Mouse (Mus musculus) forebrain, embryonic 11.5 days (tissue): ENCODE results near the gene Fap. TPM values are rescaled to one million over a fixed set of nuclear protein-coding genes. Genes with fewer than 3 reads are reported as not detected.

Source experiments
- ATAC-seq: fragments of 200-750 bp; cut with Nextera tagmentation; replicated peaks from 2 replicates; pipeline ENCODE4 v1.8.0; 2017; ENCODE audit warnings: moderate TSS enrichment; ENCODE audit not compliant: low FRiP score
- DNase-seq: peaks from one replicate; pipeline ENCODE4 v3.0.0-alpha.2; 2017; ENCODE audit warnings: low spot score
- H3K27ac ChIP-seq: fragments of 300-500 bp; sonication (generic); 2 replicates; pipeline ENCODE4 v1.5.1; 2014; ENCODE audit warnings: low read depth, low read length
- H3K27me3 ChIP-seq: fragments of 300-500 bp; sonication (generic); 2 replicates; pipeline ENCODE4 v1.6.1; 2014; ENCODE audit warnings: mild to moderate bottlenecking, low read length, mixed read lengths; ENCODE audit not compliant: control insufficient read depth, insufficient read depth
- H3K36me3 ChIP-seq: fragments of 300-500 bp; sonication (generic); 2 replicates; pipeline ENCODE4 v1.6.1; 2014; ENCODE audit warnings: mild to moderate bottlenecking, low read length, moderate library complexity, mixed read lengths; ENCODE audit not compliant: control insufficient read depth, insufficient read depth
- H3K4me1 ChIP-seq: fragments of 300-500 bp; sonication (generic); replicated peaks from 2 replicates; pipeline ENCODE4 v1.6.1; 2014; ENCODE audit warnings: low read length, mixed read lengths; ENCODE audit not compliant: control insufficient read depth, insufficient read depth
- H3K4me2 ChIP-seq: fragments of 300-500 bp; sonication (generic); 2 replicates; pipeline ENCODE4 v1.6.1; 2014; ENCODE audit warnings: low read depth, mild to moderate bottlenecking, low read length, moderate library complexity, mixed read lengths; ENCODE audit not compliant: severe bottlenecking
- H3K4me3 ChIP-seq: fragments of 300-500 bp; sonication (generic); 2 replicates; pipeline ENCODE4 v1.5.1; 2014; ENCODE audit warnings: low read depth, low read length
- H3K9ac ChIP-seq: fragments of 300-500 bp; sonication (generic); 2 replicates; pipeline ENCODE4 v1.6.1; 2014; ENCODE audit warnings: low read length
- H3K9me3 ChIP-seq: fragments of 300-500 bp; sonication (generic); 2 replicates; pipeline ENCODE4 v1.6.1; 2016; ENCODE audit warnings: low read length, mixed read lengths; ENCODE audit not compliant: control insufficient read depth
- WGBS: fragments of 180-500 bp; shearing (Covaris S2); extraction: QIAGEN DNeasy Blood & Tissue Kit; methylation state at CpG from one replicate; pipeline ENCODE4 v1.1.7; 2014; 5-methylcytosine and 5-hydroxymethylcytosine counted together
- polyA plus RNA-seq: library from polyadenylated mRNA; unstranded; fragments of >200 nt; fragmentation: Nextera tagmentation; extraction: Ambion mirVana; gene quantifications from 2 replicates; pipeline ENCODE4 v1.2.1, GENCODE M21; 2014

Fap gene
- polyA plus RNA-seq, result 3.5 and 3.9 TPM in 2 replicates

- 82% methylated on average over 12 of the region's 12 CpGs for WGBS
- Histone ChIP-seq H3K4me2 (0 out of 2 replicates have a peak within 1 kb of the TSS, but pooled peaks have one; percentile 5), H3K4me1 (no peaks in the 10 kb centered on the region), H3K27me3 (no peaks in the 10 kb centered on the region), H3K9me3 (no peaks in the 10 kb centered on the region), H3K9ac (no peak within 1 kb of the TSS), H3K4me3 (no peak within 1 kb of the TSS), H3K27ac (0 out of 2 replicates have a peak within 1 kb of the TSS, but pooled peaks have one; percentile 12), H3K36me3 (no peaks in the 10 kb centered on the region)
- ATAC-seq (no peak), DNase-seq (peak; percentile 50)
Measured at GRCm38 (mm10) chr2:62573753-62574159, at the start of gene Fap. Fap (minus strand) TSS chr2:62574075.

- DNase-seq, result no peak
- H3K36me3 ChIP-seq, result no peaks in the 10 kb centered on the region
- H3K4me2 ChIP-seq, result no peak overlapping the region
- no peak for ATAC-seq
- H3K9ac ChIP-seq, result no peak overlapping the region
- H3K27me3 ChIP-seq, result no peaks in the 10 kb centered on the region
- no peaks in the 10 kb centered on the region for H3K9me3 ChIP-seq
- H3K27ac ChIP-seq, result no peak overlapping the region
- 90% methylated on average over 8 of the region's 8 CpGs for WGBS
- H3K4me1 ChIP-seq, result no peaks in the 10 kb centered on the region
- H3K4me3 ChIP-seq, result no peak overlapping the region
Measured at GRCm38 (mm10) chr2:62623024-62623441, 49.2 kb upstream of the Fap start.

DNA sequence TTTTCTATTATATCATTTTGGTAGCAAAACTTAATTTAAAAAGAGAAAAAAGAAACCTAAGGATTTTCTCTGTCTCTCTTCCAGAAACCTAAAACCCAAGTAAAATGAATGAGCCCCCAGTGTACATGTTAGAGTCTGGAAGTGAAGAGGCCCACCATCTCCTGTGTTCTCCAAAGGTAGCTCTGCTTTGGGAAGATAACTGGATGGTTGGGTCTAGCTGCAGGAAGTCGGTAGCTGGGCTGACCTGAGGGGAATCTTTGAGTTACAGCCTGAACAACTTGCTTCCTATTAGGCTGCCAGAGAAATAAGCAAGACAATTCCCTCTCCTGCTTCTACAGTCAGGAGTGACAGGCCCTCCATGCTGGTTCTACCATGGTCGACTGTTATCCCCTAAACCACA lies 45.8 kb upstream of the Fap start:
- no peaks in the 10 kb centered on the region for H3K36me3 ChIP-seq
- no peaks in the 10 kb centered on the region for H3K27me3 ChIP-seq
- H3K4me3 ChIP-seq, result no peak overlapping the region
- no peaks in the 10 kb centered on the region for H3K4me1 ChIP-seq
- H3K27ac ChIP-seq, result no peak overlapping the region
- no peak overlapping the region for H3K9ac ChIP-seq
- no peaks in the 10 kb centered on the region for H3K9me3 ChIP-seq
- 71% methylated on average over 2 of the region's 2 CpGs for WGBS
- DNase-seq (no peak), ATAC-seq (no peak)
- H3K4me2 ChIP-seq, result no peak overlapping the region

- no peaks in the 10 kb centered on the region for H3K27me3 ChIP-seq
- no peaks in the 10 kb centered on the region for H3K4me1 ChIP-seq
- no peak for ATAC-seq
- DNase-seq, result no peak
- no peaks in the 10 kb centered on the region for H3K36me3 ChIP-seq
- no peaks in the 10 kb centered on the region for H3K9me3 ChIP-seq
- no peak overlapping the region for H3K4me2 ChIP-seq
- no peak overlapping the region for H3K9ac ChIP-seq
- H3K27ac ChIP-seq, result no peak overlapping the region
- WGBS, result 89% methylated on average over 7 of the region's 7 CpGs
- H3K4me3 ChIP-seq, result no peak overlapping the region
Measured at GRCm38 (mm10) chr2:62618934-62619341, 45.1 kb upstream of the Fap start.

- H3K4me2 ChIP-seq, result no peak overlapping the region
- H3K27ac ChIP-seq, result no peak overlapping the region
- H3K27me3 ChIP-seq, result no peaks in the 10 kb centered on the region
- no peak overlapping the region for H3K9ac ChIP-seq
- H3K4me3 ChIP-seq, result no peak overlapping the region
- WGBS, result 92% methylated on average over 4 of the region's 4 CpGs
- no peaks in the 10 kb centered on the region for H3K4me1 ChIP-seq
- ATAC-seq, result no peak
- DNase-seq, result no peak
- no peaks in the 10 kb centered on the region for H3K36me3 ChIP-seq
- no peaks in the 10 kb centered on the region for H3K9me3 ChIP-seq
Measured at GRCm38 (mm10) chr2:62613133-62613532, 39.3 kb upstream of the Fap start.

GRCm38 (mm10) chr2:62606205-62606604 lies 32.3 kb upstream of the Fap start:
- no peaks in the 10 kb centered on the region for H3K9me3 ChIP-seq
- no peak overlapping the region for H3K4me3 ChIP-seq
- no peak overlapping the region for H3K27ac ChIP-seq
- no peaks in the 10 kb centered on the region for H3K27me3 ChIP-seq
- H3K36me3 ChIP-seq, result no peaks in the 10 kb centered on the region
- no peak overlapping the region for H3K4me2 ChIP-seq
- no peak for ATAC-seq
- no peaks in the 10 kb centered on the region for H3K4me1 ChIP-seq
- 95% methylated on average over 16 of the region's 16 CpGs for WGBS
- H3K9ac ChIP-seq, result no peak overlapping the region
- DNase-seq, result no peak

- Histone ChIP-seq H3K4me2 (no peak overlapping the region), H3K4me3 (no peak overlapping the region), H3K4me1 (no peaks in the 10 kb centered on the region), H3K27me3 (no peaks in the 10 kb centered on the region), H3K27ac (no peak overlapping the region), H3K9me3 (no peaks in the 10 kb centered on the region), H3K9ac (no peak overlapping the region), H3K36me3 (no peaks in the 10 kb centered on the region)
- DNase-seq, result no peak
- ATAC-seq, result no peak
- 88% methylated on average over 5 of the region's 5 CpGs for WGBS
Measured at GRCm38 (mm10) chr2:62603530-62603929, 29.7 kb upstream of the Fap start.

DNA sequence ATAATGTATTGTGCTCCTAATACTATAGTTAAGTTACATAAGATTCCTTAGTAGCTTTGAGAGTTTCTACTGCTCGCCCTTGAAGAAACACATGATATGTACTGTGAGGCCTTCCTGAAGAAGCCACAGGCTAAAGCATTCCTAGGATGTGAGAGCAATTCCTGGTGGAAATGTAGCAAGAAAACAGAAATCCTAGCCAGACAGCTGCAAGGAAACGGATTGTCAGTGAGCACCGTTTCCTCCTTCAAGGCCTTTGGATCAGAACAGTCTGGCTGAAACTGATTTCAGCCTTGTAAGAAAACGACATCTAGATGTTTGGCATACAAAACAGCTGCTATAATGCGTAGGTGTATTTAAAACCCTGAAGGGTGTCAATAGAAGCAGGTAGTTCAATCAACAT lies 22.7 kb upstream of the Fap start:
- no peaks in the 10 kb centered on the region for H3K27me3 ChIP-seq
- H3K4me1 ChIP-seq, result no peaks in the 10 kb centered on the region
- WGBS, result 91% methylated on average over 5 of the region's 5 CpGs
- H3K9ac ChIP-seq, result no peak overlapping the region
- DNase-seq (no peak), ATAC-seq (no peak)
- no peak overlapping the region for H3K4me2 ChIP-seq
- H3K36me3 ChIP-seq, result no peaks in the 10 kb centered on the region
- no peak overlapping the region for H3K4me3 ChIP-seq
- no peaks in the 10 kb centered on the region for H3K9me3 ChIP-seq
- no peak overlapping the region for H3K27ac ChIP-seq

- Histone ChIP-seq H3K4me1 (no peaks in the 10 kb centered on the region), H3K27ac (no peak overlapping the region), H3K36me3 (no peaks in the 10 kb centered on the region), H3K9ac (no peak overlapping the region), H3K9me3 (no peaks in the 10 kb centered on the region), H3K4me2 (no peak overlapping the region), H3K27me3 (no peaks in the 10 kb centered on the region), H3K4me3 (no peak overlapping the region)
- ATAC-seq (no peak), DNase-seq (no peak)
- WGBS, result 74% methylated on average over 2 of the region's 2 CpGs
Measured at GRCm38 (mm10) chr2:62594491-62594890, 20.6 kb upstream of the Fap start.
